Mouse (Mus musculus): Measurements from ENCODE around the gene Stard10. TPM values are rescaled to one million over a fixed set of nuclear protein-coding genes. Genes with fewer than 3 reads are reported as not detected.

Stard10 gene
- polyA plus RNA-seq, 1 experiment from 2014 or later: 12.8 TPM

- 41% methylated on average over 10 of the region's 10 CpGs for WGBS
- Histone ChIP-seq H3K9me3 (replicated peaks) (no peaks in the 10 kb centered on the region), H3K4me1 (peaks cover 19% of the 10 kb centered on the region), H3K27ac (replicated peaks) (no peak overlapping the region; the same call in 1 of the 2 replicates), H3K36me3 (no peaks in the 10 kb centered on the region), H3K4me3 (replicated peaks) (no peak overlapping the region), H3K27me3 (replicated peaks) (no peaks in the 10 kb centered on the region), H3K9ac (replicated peaks) (no peak overlapping the region), H3K4me2 (no peak overlapping the region)
- peak; percentile 51 for ATAC-seq (ENCODE audit: low FRiP score)
Observed at GRCm38 (mm10) chr7:101376701-101377340, 59.9 kb downstream of the Stard10 start.

- Histone ChIP-seq H3K4me1 (peaks cover 23% of the 10 kb centered on the region), H3K4me2 (peak overlapping the region; percentile 25), H3K9me3 (replicated peaks) (no peaks in the 10 kb centered on the region), H3K36me3 (no peaks in the 10 kb centered on the region), H3K9ac (replicated peaks) (no peak overlapping the region), H3K27me3 (replicated peaks) (no peaks in the 10 kb centered on the region), H3K4me3 (replicated peaks) (no peak overlapping the region), H3K27ac (replicated peaks) (no peak overlapping the region)
- 33% methylated on average over 7 of the region's 7 CpGs for WGBS
- ATAC-seq (ENCODE audit: low FRiP score): peak; percentile 29; the same call in 1 of the 2 replicates
Observed at GRCm38 (mm10) chr7:101377741-101378262, 60.9 kb downstream of the Stard10 start.

- Histone ChIP-seq H3K36me3 (no peaks in the 10 kb centered on the region), H3K4me3 (replicated peaks) (no peak overlapping the region), H3K27me3 (replicated peaks) (no peaks in the 10 kb centered on the region), H3K9me3 (replicated peaks) (no peaks in the 10 kb centered on the region), H3K4me2 (peak overlapping the region; percentile 25; the same call in 1 of the 2 replicates), H3K27ac (replicated peaks) (no peak overlapping the region), H3K9ac (replicated peaks) (no peak overlapping the region), H3K4me1 (peaks cover 23% of the 10 kb centered on the region)
- no peak for ATAC-seq (ENCODE audit: low FRiP score)
- WGBS: 67% methylated on average over 3 of the region's 3 CpGs
Observed at GRCm38 (mm10) chr7:101378285-101378684, 61.4 kb downstream of the Stard10 start.

DNA sequence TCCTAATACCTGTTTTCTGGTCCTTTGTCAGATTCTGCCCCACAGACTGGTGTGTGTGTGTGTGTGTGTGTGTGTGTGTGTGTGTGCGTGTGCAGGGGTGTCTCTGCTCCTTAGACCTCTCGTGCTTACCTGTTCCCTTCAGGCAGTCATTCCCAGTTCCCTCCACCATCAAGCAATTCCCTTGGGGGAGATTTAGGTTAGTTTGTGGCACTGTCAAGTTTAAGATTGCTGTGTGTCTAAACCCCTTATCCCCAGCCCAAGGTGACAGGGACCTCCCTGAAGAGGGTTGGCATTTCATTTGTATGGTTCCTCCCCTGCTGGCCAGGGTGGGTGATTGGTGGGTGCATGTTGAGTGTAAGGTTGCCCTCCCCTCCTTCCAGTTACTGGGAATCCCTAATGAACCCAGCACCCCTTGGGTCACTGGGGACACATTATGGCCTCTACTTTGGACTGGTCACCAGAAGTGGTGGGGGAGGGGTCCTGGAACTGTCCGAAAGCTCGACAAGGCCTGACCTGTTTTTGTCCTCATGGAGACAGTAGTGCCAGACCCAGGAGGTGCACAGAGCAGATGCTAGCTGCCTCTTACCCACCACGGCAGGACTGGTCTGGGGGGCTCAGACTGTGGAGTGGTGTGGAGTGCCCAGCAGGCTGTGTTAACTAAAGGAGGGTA is 62.0 kb downstream of the Stard10 start:
- Histone ChIP-seq H3K9me3 (replicated peaks) (no peaks in the 10 kb centered on the region), H3K36me3 (no peaks in the 10 kb centered on the region), H3K27me3 (replicated peaks) (no peaks in the 10 kb centered on the region), H3K4me3 (replicated peaks) (no peak overlapping the region), H3K4me2 (0 out of 2 replicates have a peak overlapping the region, but pooled peaks have one; percentile 25), H3K4me1 (peaks cover 21% of the 10 kb centered on the region), H3K27ac (replicated peaks) (no peak overlapping the region), H3K9ac (replicated peaks) (no peak overlapping the region)
- WGBS: 61% methylated on average over 5 of the region's 5 CpGs
- ATAC-seq (ENCODE audit: low FRiP score): no peak

DNA sequence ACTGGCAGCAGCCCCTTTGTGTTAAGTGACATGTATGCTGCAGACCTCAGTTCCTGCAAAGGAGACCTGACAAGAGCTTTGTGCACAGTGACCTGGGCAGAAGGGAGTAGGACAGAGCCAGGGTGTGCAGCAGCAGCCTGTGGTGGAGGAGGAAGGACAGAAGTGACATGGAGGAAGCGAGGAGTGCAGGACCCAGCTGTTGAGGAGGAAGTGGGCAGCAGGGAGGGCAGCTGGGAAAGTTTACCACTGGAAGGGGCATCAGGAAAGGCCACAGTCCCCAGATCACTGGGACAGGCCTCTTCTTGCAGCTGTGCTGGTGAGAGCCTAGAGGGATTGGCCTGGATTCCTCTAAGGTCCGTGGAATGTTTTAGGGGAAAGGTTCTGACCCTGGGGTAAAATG is 62.8 kb downstream of the Stard10 start:
- H3K9ac ChIP-seq (replicated peaks): no peak overlapping the region
- ATAC-seq (ENCODE audit: low FRiP score): no peak
- no peaks in the 10 kb centered on the region for H3K36me3 ChIP-seq
- no peaks in the 10 kb centered on the region for H3K27me3 ChIP-seq (replicated peaks)
- H3K4me3 ChIP-seq (replicated peaks): no peak overlapping the region
- H3K9me3 ChIP-seq (replicated peaks): no peaks in the 10 kb centered on the region
- no peak overlapping the region for H3K27ac ChIP-seq (replicated peaks)
- 70% methylated on average over 2 of the region's 2 CpGs for WGBS
- peaks cover 20% of the 10 kb centered on the region for H3K4me1 ChIP-seq
- H3K4me2 ChIP-seq: no peak overlapping the region

DNA sequence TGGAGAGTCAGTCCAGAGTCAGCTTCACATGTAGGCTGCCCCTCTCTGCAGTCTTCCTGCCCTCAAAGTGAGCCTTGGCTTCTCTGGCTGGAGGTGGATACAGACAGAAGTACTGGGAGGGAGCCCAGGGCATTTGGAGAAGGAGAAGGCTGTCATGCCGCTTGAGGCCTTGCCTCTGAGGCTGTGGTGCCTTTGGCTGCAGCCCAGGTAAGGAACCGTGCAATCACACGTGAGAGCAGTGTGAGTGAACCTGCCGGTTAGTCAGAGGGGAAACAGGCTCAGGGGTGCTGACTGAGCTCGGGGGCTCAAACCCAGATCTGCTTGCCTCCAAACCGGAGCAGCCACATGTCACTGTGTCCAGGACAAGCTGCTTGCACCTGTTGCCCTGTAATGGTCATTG is 64.6 kb downstream of the Stard10 start:
- no peak overlapping the region for H3K4me2 ChIP-seq
- peaks cover 19% of the 10 kb centered on the region for H3K4me1 ChIP-seq
- 85% methylated on average over 6 of the region's 6 CpGs for WGBS
- no peaks in the 10 kb centered on the region for H3K9me3 ChIP-seq (replicated peaks)
- no peak overlapping the region for H3K9ac ChIP-seq (replicated peaks)
- no peak for ATAC-seq (ENCODE audit: low FRiP score)
- H3K36me3 ChIP-seq: no peaks in the 10 kb centered on the region
- no peak overlapping the region for H3K4me3 ChIP-seq (replicated peaks)
- no peak overlapping the region for H3K27ac ChIP-seq (replicated peaks)
- H3K27me3 ChIP-seq (replicated peaks): no peaks in the 10 kb centered on the region

GRCm38 (mm10) chr7:101382378-101382777 is 65.5 kb downstream of the Stard10 start:
- Histone ChIP-seq H3K4me3 (replicated peaks) (no peak overlapping the region), H3K36me3 (no peaks in the 10 kb centered on the region), H3K9ac (replicated peaks) (no peak overlapping the region), H3K27ac (replicated peaks) (no peak overlapping the region), H3K27me3 (replicated peaks) (no peaks in the 10 kb centered on the region), H3K4me2 (no peak overlapping the region), H3K4me1 (peaks cover 10% of the 10 kb centered on the region), H3K9me3 (replicated peaks) (no peaks in the 10 kb centered on the region)
- WGBS: 57% methylated on average over 8 of the region's 8 CpGs
- ATAC-seq (ENCODE audit: low FRiP score): no peak

- H3K36me3 ChIP-seq: no peaks in the 10 kb centered on the region
- H3K9me3 ChIP-seq (replicated peaks): no peaks in the 10 kb centered on the region
- 75% methylated on average over 3 of the region's 3 CpGs for WGBS
- no peak overlapping the region for H3K4me2 ChIP-seq
- H3K4me3 ChIP-seq (replicated peaks): no peak overlapping the region
- no peak for ATAC-seq (ENCODE audit: low FRiP score)
- peaks cover 4% of the 10 kb centered on the region; the same call in 1 of the 2 replicates for H3K4me1 ChIP-seq
- H3K27ac ChIP-seq (replicated peaks): no peak overlapping the region
- H3K27me3 ChIP-seq (replicated peaks): no peaks in the 10 kb centered on the region
- no peak overlapping the region for H3K9ac ChIP-seq (replicated peaks)
Observed at GRCm38 (mm10) chr7:101383756-101384155, 66.9 kb downstream of the Stard10 start.

DNA sequence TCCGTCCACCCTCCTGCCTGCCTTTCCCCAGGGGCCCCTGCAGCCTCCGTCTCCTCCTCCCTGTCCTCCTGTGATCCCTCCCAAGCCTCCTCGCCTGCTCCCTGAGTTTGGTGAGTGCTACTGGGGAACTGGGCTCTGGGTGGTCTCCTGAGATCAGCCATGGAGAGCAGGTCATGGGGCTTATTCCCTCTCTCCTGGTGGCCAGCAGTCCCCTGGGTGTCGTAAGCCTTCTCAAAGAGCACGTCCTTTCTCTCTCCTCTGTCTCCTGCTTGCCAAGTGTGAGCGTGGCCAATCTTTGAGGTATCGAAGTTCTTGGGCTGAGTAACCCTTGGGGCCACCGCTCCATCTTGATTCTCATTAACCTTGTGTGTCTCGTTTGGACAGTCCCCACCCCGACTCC is 68.0 kb downstream of the Stard10 start:
- Histone ChIP-seq H3K9me3 (replicated peaks) (no peaks in the 10 kb centered on the region), H3K4me1 (peaks cover 4% of the 10 kb centered on the region; the same call in 1 of the 2 replicates), H3K27me3 (replicated peaks) (no peaks in the 10 kb centered on the region), H3K36me3 (no peaks in the 10 kb centered on the region), H3K9ac (replicated peaks) (no peak overlapping the region), H3K27ac (replicated peaks) (no peak overlapping the region), H3K4me3 (replicated peaks) (no peak overlapping the region), H3K4me2 (no peak overlapping the region)
- ATAC-seq (ENCODE audit: low FRiP score): no peak
- WGBS: 72% methylated on average over 10 of the region's 10 CpGs

DNA sequence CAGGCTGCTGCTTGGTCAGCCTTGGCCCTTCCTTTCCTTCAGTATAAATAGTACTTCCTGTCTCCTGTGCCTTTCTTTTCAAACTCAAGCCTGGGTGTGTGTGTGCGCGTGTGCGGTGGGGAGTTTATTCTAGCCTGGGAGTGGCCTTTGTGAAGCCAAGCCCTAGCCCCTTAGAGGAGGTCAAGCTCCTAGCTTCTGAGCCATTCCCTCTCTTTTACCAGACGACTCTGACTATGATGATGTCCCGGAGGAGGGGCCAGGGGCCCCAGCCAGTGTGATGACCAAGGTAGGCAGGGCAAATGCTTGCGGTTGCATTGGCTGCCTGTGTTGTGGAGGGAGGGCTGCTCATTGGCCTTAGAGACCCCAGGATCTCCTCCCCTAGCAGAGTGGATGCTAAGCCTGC is 68.4 kb downstream of the Stard10 start:
- Histone ChIP-seq H3K36me3 (no peaks in the 10 kb centered on the region), H3K9me3 (replicated peaks) (no peaks in the 10 kb centered on the region), H3K4me1 (peaks cover 4% of the 10 kb centered on the region; the same call in 1 of the 2 replicates), H3K9ac (replicated peaks) (no peak overlapping the region), H3K4me3 (replicated peaks) (no peak overlapping the region), H3K27ac (replicated peaks) (no peak overlapping the region), H3K4me2 (no peak overlapping the region), H3K27me3 (replicated peaks) (no peaks in the 10 kb centered on the region)
- 47% methylated on average over 6 of the region's 6 CpGs for WGBS
- ATAC-seq (ENCODE audit: low FRiP score): no peak

DNA sequence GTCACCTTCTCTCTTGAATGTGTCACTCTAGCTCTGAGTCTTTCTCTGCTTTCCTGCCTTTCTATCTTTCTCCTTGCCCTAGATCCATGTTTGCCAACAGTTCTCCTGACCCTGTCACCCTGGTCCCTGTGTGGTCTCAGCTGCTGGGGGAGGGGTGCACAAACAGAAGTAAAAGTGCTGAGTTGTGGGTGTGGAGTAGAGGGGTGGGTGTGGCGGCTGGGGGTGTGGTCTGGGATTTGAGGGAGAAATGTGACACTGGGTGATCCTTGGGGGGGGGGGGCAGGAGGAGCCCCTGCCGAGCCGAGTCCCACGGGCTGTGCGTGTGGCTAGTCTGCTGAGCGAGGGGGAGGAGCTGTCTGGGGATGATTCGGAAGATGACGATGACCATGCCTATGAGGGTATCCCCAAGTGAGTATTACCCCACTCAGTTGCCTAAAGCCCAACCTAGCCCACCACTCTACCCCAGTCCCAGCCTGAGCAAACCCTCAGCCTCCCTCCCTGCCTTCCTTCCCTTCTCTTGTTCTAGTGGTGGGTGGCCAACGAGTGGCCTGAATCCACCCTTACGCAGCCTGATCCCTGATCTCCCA is 69.1 kb downstream of the Stard10 start:
- H3K27me3 ChIP-seq (replicated peaks): no peaks in the 10 kb centered on the region
- H3K9ac ChIP-seq (replicated peaks): no peak overlapping the region
- H3K27ac ChIP-seq (replicated peaks): no peak overlapping the region
- no peak overlapping the region for H3K4me2 ChIP-seq
- no peak overlapping the region for H3K4me3 ChIP-seq (replicated peaks)
- no peaks in the 10 kb centered on the region for H3K36me3 ChIP-seq
- peaks cover 4% of the 10 kb centered on the region; the same call in 1 of the 2 replicates for H3K4me1 ChIP-seq
- no peaks in the 10 kb centered on the region for H3K9me3 ChIP-seq (replicated peaks)
- ATAC-seq (ENCODE audit: low FRiP score): no peak
- WGBS: 57% methylated on average over 7 of the region's 10 CpGs

GRCm38 (mm10) chr7:101389256-101389655 is 72.4 kb downstream of the Stard10 start:
- peaks cover 8% of the 10 kb centered on the region for H3K4me1 ChIP-seq
- no peak overlapping the region for H3K9ac ChIP-seq (replicated peaks)
- no peak overlapping the region for H3K27ac ChIP-seq (replicated peaks)
- no peak overlapping the region for H3K4me3 ChIP-seq (replicated peaks)
- H3K9me3 ChIP-seq (replicated peaks): no peaks in the 10 kb centered on the region
- 89% methylated on average over 6 of the region's 6 CpGs for WGBS
- ATAC-seq (ENCODE audit: low FRiP score): no peak
- H3K36me3 ChIP-seq: no peaks in the 10 kb centered on the region
- no peaks in the 10 kb centered on the region for H3K27me3 ChIP-seq (replicated peaks)
- no peak overlapping the region for H3K4me2 ChIP-seq

Measured in neural tube, embryonic 15.5 days (tissue).